Mouse (Mus musculus): ENCODE measurements around the gene Fam110a. TPM values are rescaled to one million over a fixed set of nuclear protein-coding genes. Genes with fewer than 3 reads are reported as not detected.

Fam110a gene
- polyA plus RNA-seq, 1 experiment = 16.2 TPM

DNA sequence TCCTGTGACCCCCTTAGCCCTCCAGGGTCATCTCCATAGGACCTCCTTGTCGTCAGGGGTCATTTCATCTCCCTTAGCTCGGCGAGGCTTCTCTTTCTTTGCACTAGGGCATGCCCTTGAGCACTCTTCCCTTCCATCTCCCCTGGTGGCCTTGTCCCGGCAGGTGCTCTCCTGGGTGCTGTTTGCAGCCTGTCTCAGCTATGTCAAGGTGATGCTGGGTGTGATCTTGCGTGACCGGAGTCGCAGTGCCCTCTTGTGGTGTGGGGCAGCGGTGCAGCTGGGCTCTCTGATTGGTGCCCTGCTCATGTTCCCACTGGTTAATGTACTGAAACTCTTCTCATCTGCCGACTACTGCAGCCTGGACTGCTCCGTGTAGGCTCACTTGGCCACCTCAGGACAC lies 27.8 kb upstream of the Fam110a start:
- H3K4me3 ChIP-seq (ENCODE audit: insufficient read depth, low read depth, low read length) = no peak overlapping the region
- TF ChIP-seq POLR2A (IDR thresholded peaks at IDR 0.05; ENCODE audit: low read depth, low read length) (no peak), CTCF (conservative IDR thresholded peaks at IDR 0.05; ENCODE audit: insufficient read depth, insufficient read length, low read depth, low read length) (peak; percentile 68)
- no peaks in the 10 kb centered on the region for H3K36me3 ChIP-seq (ENCODE audit: control insufficient read depth, insufficient read depth, low read length)
- 47% methylated on average over 10 of the region's 10 CpGs for WGBS
- H3K4me1 ChIP-seq (ENCODE audit: control insufficient read depth, insufficient read depth, low read length) = peaks cover 16% of the 10 kb centered on the region
- peak; percentile 45 for DNase-seq
- H3K27me3 ChIP-seq (replicated peaks; ENCODE audit: control insufficient read depth, insufficient read depth, low read length) = no peaks in the 10 kb centered on the region
- H3K27ac ChIP-seq (ENCODE audit: insufficient read depth, low read depth, low read length) = no peak overlapping the region

DNA sequence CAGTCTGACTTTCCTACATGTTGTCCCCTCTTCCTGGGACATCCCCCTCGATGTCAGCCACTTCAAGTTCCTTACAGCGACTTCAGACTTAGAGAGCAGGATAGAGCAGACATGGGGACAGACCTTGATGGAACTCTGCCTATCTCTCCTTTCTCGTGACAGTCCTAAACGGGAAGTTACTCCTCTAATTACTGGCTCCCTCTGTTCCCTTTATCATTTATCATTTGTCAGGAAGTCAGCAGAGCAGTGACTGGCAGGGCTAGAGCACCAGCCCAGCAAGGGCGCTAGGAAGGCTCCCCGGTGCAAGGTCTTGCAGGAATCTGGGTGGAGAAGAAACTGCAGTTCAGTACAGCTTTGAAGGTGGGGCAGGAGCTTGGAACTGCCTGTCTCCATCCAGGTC lies 22.5 kb upstream of the Fam110a start:
- Histone ChIP-seq H3K4me3 (ENCODE audit: insufficient read depth, low read depth, low read length) (no peak overlapping the region), H3K4me1 (ENCODE audit: control insufficient read depth, insufficient read depth, low read length) (peaks cover 14% of the 10 kb centered on the region), H3K36me3 (ENCODE audit: control insufficient read depth, insufficient read depth, low read length) (no peaks in the 10 kb centered on the region), H3K27me3 (replicated peaks; ENCODE audit: control insufficient read depth, insufficient read depth, low read length) (no peaks in the 10 kb centered on the region), H3K27ac (ENCODE audit: insufficient read depth, low read depth, low read length) (no peak overlapping the region)
- no peak for DNase-seq
- WGBS = 58% methylated on average over 6 of the region's 6 CpGs
- TF ChIP-seq CTCF (conservative IDR thresholded peaks at IDR 0.05; ENCODE audit: insufficient read depth, insufficient read length, low read depth, low read length) (no peak), POLR2A (IDR thresholded peaks at IDR 0.05; ENCODE audit: low read depth, low read length) (no peak)

DNA sequence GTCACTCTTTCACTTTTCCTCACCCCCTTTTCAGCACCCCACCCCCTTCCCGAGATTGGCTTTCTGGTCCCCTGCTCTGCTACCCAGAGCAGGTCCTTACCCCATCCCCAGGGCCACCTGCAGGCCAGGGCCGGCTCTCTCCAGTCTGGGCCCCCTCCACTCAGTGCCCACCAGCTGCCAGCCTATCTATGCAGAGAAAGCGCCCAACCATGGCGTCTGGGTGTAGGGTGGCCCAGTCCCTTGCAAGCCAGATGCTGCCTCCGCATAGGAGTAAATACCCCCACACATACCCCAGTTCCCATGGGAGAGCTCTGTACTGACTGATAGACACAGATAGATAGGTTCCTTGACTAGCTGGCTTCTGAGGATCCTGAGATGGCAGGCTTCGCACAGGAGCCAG lies 20.7 kb upstream of the Fam110a start:
- WGBS = 67% methylated on average over 6 of the region's 6 CpGs
- Histone ChIP-seq H3K27me3 (replicated peaks; ENCODE audit: control insufficient read depth, insufficient read depth, low read length) (no peaks in the 10 kb centered on the region), H3K4me1 (ENCODE audit: control insufficient read depth, insufficient read depth, low read length) (peaks cover 20% of the 10 kb centered on the region), H3K4me3 (ENCODE audit: insufficient read depth, low read depth, low read length) (no peak overlapping the region), H3K27ac (ENCODE audit: insufficient read depth, low read depth, low read length) (no peak overlapping the region), H3K36me3 (ENCODE audit: control insufficient read depth, insufficient read depth, low read length) (no peaks in the 10 kb centered on the region)
- no peak for TF ChIP-seq POLR2A (IDR thresholded peaks at IDR 0.05; ENCODE audit: low read depth, low read length)
- TF ChIP-seq CTCF (conservative IDR thresholded peaks at IDR 0.05; ENCODE audit: insufficient read depth, insufficient read length, low read depth, low read length) = no peak
- no peak for DNase-seq

DNA sequence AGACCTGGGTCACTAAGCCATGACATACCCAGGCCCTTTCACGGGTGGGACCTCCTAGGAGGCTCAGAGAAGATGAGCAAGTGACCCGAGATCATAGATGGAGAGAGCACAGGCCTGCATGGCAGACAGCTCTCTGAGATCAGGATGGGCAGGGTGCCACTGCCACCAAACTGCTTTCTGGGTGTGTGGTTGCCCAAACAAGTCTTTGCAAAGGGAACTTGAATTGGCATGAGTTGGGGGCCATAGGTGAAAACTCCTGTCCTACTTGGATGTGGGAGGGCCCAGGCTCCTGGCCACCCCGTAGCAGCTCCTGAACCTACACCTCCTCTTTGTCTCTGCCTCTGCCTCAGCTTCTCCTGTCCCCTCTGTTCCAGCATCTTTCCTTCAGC lies 20.3 kb upstream of the Fam110a start:
- no peak for DNase-seq
- Histone ChIP-seq H3K4me1 (ENCODE audit: control insufficient read depth, insufficient read depth, low read length) (peaks cover 20% of the 10 kb centered on the region), H3K4me3 (ENCODE audit: insufficient read depth, low read depth, low read length) (peak overlapping the region; percentile 33; the same call in 1 of the 2 replicates), H3K27ac (ENCODE audit: insufficient read depth, low read depth, low read length) (no peak overlapping the region), H3K27me3 (replicated peaks; ENCODE audit: control insufficient read depth, insufficient read depth, low read length) (no peaks in the 10 kb centered on the region), H3K36me3 (ENCODE audit: control insufficient read depth, insufficient read depth, low read length) (no peaks in the 10 kb centered on the region)
- WGBS = 38% methylated on average over 3 of the region's 3 CpGs
- TF ChIP-seq POLR2A (IDR thresholded peaks at IDR 0.05; ENCODE audit: low read depth, low read length) (no peak), CTCF (conservative IDR thresholded peaks at IDR 0.05; ENCODE audit: insufficient read depth, insufficient read length, low read depth, low read length) (no peak)

DNA sequence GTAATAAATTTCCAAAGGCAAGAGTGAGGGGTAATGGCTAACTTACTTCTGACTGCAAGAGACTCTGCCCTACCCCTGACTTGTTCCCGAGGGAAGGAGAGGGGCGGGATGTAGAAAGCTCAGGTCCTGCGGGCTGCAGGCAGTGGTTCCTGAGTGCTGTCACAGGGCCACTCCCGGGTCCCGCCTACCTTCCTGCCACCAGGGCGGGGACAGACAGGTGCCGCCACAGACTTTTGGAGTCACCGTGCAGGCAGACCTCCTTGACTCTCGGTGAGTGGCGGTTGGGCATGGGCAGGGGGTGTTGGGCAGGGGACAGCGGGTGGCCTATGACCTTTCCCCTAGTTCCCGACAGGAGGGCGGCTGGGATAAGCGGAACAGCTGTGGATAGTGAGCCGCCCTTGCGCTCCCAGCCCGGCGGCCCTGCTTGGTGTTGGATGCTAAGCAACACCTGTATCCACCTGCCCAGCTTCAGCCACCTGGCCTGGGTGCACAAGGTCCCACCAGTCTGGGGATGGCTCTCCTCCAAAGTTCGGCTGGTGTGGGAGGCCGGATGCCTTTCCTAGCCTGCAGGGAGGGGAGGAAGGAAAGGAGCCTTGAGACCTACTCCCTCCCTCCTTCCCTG lies 19.8 kb upstream of the Fam110a start:
- Histone ChIP-seq H3K36me3 (ENCODE audit: control insufficient read depth, insufficient read depth, low read length) (no peaks in the 10 kb centered on the region), H3K4me3 (ENCODE audit: insufficient read depth, low read depth, low read length) (peak overlapping the region; percentile 33; the same call in 1 of the 2 replicates), H3K27me3 (replicated peaks; ENCODE audit: control insufficient read depth, insufficient read depth, low read length) (no peaks in the 10 kb centered on the region), H3K4me1 (ENCODE audit: control insufficient read depth, insufficient read depth, low read length) (peaks cover 20% of the 10 kb centered on the region), H3K27ac (ENCODE audit: insufficient read depth, low read depth, low read length) (no peak overlapping the region)
- DNase-seq = peak; percentile 80
- TF ChIP-seq CTCF (conservative IDR thresholded peaks at IDR 0.05; ENCODE audit: insufficient read depth, insufficient read length, low read depth, low read length) = no peak
- TF ChIP-seq POLR2A (IDR thresholded peaks at IDR 0.05; ENCODE audit: low read depth, low read length) = no peak
- WGBS = 16% methylated on average over 20 of the region's 20 CpGs

DNA sequence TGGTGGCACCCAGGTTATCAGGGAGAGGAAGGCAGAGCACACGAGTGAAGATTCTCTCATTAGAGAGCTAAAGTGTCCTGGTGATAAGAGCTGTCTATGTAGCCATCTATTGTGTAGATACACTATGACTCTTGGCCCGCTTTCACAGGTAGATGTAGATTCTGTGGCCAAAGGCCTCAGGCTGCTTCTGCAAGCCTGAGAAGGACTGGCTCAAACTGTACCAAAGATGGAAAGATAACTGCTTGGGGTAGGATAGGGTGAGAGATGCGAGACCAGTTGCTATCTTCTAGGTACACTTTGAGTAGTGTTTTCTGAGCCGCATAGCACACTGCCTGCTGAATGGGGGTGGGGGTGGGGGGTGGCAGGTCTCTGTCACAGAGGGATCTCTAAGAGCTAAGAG lies 18.9 kb upstream of the Fam110a start:
- WGBS = 68% methylated on average over 4 of the region's 4 CpGs
- peaks cover 20% of the 10 kb centered on the region for H3K4me1 ChIP-seq (ENCODE audit: control insufficient read depth, insufficient read depth, low read length)
- no peaks in the 10 kb centered on the region for H3K36me3 ChIP-seq (ENCODE audit: control insufficient read depth, insufficient read depth, low read length)
- H3K27ac ChIP-seq (ENCODE audit: insufficient read depth, low read depth, low read length) = no peak overlapping the region
- no peaks in the 10 kb centered on the region for H3K27me3 ChIP-seq (replicated peaks; ENCODE audit: control insufficient read depth, insufficient read depth, low read length)
- DNase-seq = no peak
- TF ChIP-seq CTCF (conservative IDR thresholded peaks at IDR 0.05; ENCODE audit: insufficient read depth, insufficient read length, low read depth, low read length) = no peak
- TF ChIP-seq POLR2A (IDR thresholded peaks at IDR 0.05; ENCODE audit: low read depth, low read length) = no peak
- H3K4me3 ChIP-seq (ENCODE audit: insufficient read depth, low read depth, low read length) = no peak overlapping the region

DNA sequence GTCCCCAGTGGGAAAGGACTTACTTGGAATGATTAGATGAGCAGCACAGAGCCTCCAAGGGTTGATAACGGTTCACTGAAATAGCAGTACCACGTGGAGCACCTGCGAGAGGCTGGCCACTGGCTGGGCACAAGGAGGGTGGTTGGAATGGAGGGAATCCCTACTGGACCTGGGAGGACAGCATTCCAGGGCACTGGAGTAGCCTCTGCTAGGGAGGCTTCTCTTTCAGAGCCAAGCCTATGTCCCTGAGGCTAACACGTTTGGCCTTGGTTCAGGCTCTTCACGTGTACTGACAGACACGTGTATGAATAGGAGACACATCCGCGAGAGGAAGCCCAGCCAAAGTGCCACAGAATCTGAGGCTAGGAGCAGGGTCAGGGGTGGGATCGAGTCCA lies 18.5 kb upstream of the Fam110a start:
- 58% methylated on average over 9 of the region's 9 CpGs for WGBS
- Histone ChIP-seq H3K27ac (ENCODE audit: insufficient read depth, low read depth, low read length) (no peak overlapping the region), H3K4me1 (ENCODE audit: control insufficient read depth, insufficient read depth, low read length) (peaks cover 20% of the 10 kb centered on the region), H3K36me3 (ENCODE audit: control insufficient read depth, insufficient read depth, low read length) (no peaks in the 10 kb centered on the region), H3K27me3 (replicated peaks; ENCODE audit: control insufficient read depth, insufficient read depth, low read length) (no peaks in the 10 kb centered on the region), H3K4me3 (ENCODE audit: insufficient read depth, low read depth, low read length) (no peak overlapping the region)
- DNase-seq = peak; percentile 72
- TF ChIP-seq CTCF (conservative IDR thresholded peaks at IDR 0.05; ENCODE audit: insufficient read depth, insufficient read length, low read depth, low read length) (no peak), POLR2A (IDR thresholded peaks at IDR 0.05; ENCODE audit: low read depth, low read length) (no peak)
